Mouse (Mus musculus) thymus, adult 2 months (tissue): Measurements from ENCODE around the gene Icosl.

Experiments used
- CTCF ChIP-seq: fragments of 200-500 bp; IDR thresholded peaks from 2 replicates; pipeline ENCODE4 v1.5.1; 2012; ENCODE audit warnings: mild to moderate bottlenecking, control low read depth, low read length, moderate library complexity, borderline replicate concordance; ENCODE audit not compliant: control insufficient read depth, poor library complexity, insufficient read depth; ENCODE audit errors: extremely low read depth
- POLR2A ChIP-seq: fragments of 200-500 bp; IDR thresholded peaks from 2 replicates; pipeline ENCODE4 v1.6.1; 2012; ENCODE audit warnings: mild to moderate bottlenecking, low read length, control low read depth, moderate library complexity; ENCODE audit not compliant: control insufficient read depth, poor library complexity, insufficient read depth; ENCODE audit errors: extremely low read depth

DNA sequence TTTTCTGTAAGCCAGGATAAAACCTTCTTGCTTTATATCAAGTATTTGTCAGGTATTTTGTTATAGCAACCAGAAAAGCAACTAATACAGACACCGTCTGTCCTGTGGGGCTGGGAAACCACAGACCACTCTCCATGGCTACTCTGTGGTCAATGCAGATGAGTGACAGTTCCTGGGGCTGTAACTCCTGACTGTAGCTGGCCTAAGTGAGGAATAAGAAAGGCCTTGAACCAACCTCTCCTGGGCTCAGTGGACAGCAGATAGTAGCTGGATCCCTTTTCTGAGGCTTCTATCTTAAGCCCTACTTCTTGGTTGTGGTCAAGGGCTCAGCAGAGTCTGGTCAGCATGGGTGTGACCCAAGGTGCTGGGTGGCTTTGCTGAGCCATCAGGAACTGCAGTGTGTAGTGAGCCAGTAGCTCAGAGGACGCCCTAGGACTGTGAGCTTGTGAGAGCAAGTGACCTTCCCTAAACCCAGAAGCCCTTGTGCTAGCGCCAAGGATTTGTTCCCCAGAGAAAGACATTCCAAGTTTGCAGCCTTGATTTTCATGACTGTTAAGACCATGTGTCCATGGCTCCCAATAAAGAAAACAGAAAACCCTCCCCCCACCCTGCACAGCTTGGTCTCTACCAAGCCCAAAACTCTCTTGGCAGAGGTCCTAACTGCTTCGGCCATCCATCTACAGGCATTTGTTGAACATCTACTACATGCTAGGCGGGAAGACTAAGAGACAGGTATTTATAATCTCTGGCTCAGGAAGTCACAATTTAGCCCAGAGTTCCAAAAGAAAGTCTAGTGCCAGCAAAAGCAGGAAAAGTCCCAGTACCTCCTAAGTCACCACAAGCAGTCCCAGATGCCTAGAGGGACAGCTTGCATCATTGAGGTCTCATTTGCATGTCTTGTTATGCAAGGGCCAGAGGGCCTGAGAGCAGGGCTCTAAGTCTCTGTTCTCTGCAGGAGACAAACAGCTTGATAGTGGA is 27.1 kb downstream of the Icosl start:
- no peak for TF ChIP-seq POLR2A
- no peak for TF ChIP-seq CTCF
